Mouse (Mus musculus) 3T3-L1 (cell line): Measurements from ENCODE around the gene Ikzf1.

Experiments used
- DNase-seq: peaks from one replicate; pipeline ENCODE4 v3.0.0-alpha.2; 2015; ENCODE audit warnings: low read depth, low spot score

Gene Ikzf1

GRCm38 (mm10) chr11:11719748-11720147 lies 34.9 kb downstream of the Ikzf1 start:
- DNase-seq = no peak

GRCm38 (mm10) chr11:11725252-11725875 lies 40.6 kb downstream of the Ikzf1 start:
- DNase-seq = no peak

- DNase-seq = no peak
Observed at GRCm38 (mm10) chr11:11725876-11726525, 41.2 kb downstream of the Ikzf1 start.

GRCm38 (mm10) chr11:11726807-11727276 lies 42.0 kb downstream of the Ikzf1 start:
- DNase-seq = no peak

- DNase-seq = no peak
Observed at GRCm38 (mm10) chr11:11727936-11728556, 43.2 kb downstream of the Ikzf1 start.

- no peak for DNase-seq
Observed at GRCm38 (mm10) chr11:11729216-11729615, 44.4 kb downstream of the Ikzf1 start.

GRCm38 (mm10) chr11:11730062-11730461 lies 45.3 kb downstream of the Ikzf1 start:
- no peak for DNase-seq

- DNase-seq = no peak
Observed at GRCm38 (mm10) chr11:11731727-11732126, 46.9 kb downstream of the Ikzf1 start.

GRCm38 (mm10) chr11:11732972-11733770 lies 48.4 kb downstream of the Ikzf1 start:
- DNase-seq = no peak

GRCm38 (mm10) chr11:11735155-11735554 lies 50.4 kb downstream of the Ikzf1 start:
- no peak for DNase-seq

GRCm38 (mm10) chr11:11736948-11737347 lies 52.1 kb downstream of the Ikzf1 start:
- DNase-seq = no peak

- no peak for DNase-seq
Observed at GRCm38 (mm10) chr11:11737562-11737961, 52.8 kb downstream of the Ikzf1 start.

- no peak for DNase-seq
Observed at GRCm38 (mm10) chr11:11739054-11739453, 54.3 kb downstream of the Ikzf1 start.

- no peak for DNase-seq
Observed at GRCm38 (mm10) chr11:11740603-11741002, 55.8 kb downstream of the Ikzf1 start.

- DNase-seq = no peak
Observed at GRCm38 (mm10) chr11:11741574-11741973, 56.8 kb downstream of the Ikzf1 start.

- peak; percentile 74 for DNase-seq
Observed at GRCm38 (mm10) chr11:11742626-11743025, 57.8 kb downstream of the Ikzf1 start.

GRCm38 (mm10) chr11:11744222-11744621 lies 59.4 kb downstream of the Ikzf1 start:
- no peak for DNase-seq

GRCm38 (mm10) chr11:11751091-11751490 lies 66.3 kb downstream of the Ikzf1 start:
- DNase-seq = no peak

- no peak for DNase-seq
Observed at GRCm38 (mm10) chr11:11752859-11753258, 68.1 kb downstream of the Ikzf1 start.

GRCm38 (mm10) chr11:11758121-11758520 lies 73.3 kb downstream of the Ikzf1 start:
- DNase-seq = no peak

GRCm38 (mm10) chr11:11758883-11759282 lies 74.1 kb downstream of the Ikzf1 start:
- DNase-seq = no peak

GRCm38 (mm10) chr11:11763211-11763666 lies 78.4 kb downstream of the Ikzf1 start:
- DNase-seq = no peak
